Mouse (Mus musculus) forebrain, embryonic 15.5 days (tissue): Measurements from ENCODE around the gene Gm28305. TPM values are rescaled to one million over a fixed set of nuclear protein-coding genes. Genes with fewer than 3 reads are reported as not detected.

Source experiments
- ATAC-seq: fragments of 200-750 bp; cut with Nextera tagmentation; replicated peaks from 2 replicates; pipeline ENCODE4 v1.8.0; 2017; ENCODE audit warnings: mild to moderate bottlenecking, moderate TSS enrichment, moderate library complexity
- H3K27ac ChIP-seq: fragments of 300-500 bp; sonication (generic); replicated peaks from 2 replicates; pipeline ENCODE4 v1.5.1; 2015; ENCODE audit warnings: mild to moderate bottlenecking, inconsistent platforms
- H3K27me3 ChIP-seq: fragments of 300-500 bp; sonication (generic); 2 replicates; pipeline ENCODE4 v1.6.1; 2015; ENCODE audit warnings: inconsistent platforms
- H3K36me3 ChIP-seq: fragments of 300-500 bp; sonication (generic); 2 replicates; pipeline ENCODE4 v1.6.1; 2015; ENCODE audit warnings: mild to moderate bottlenecking, inconsistent platforms
- H3K4me1 ChIP-seq: fragments of 300-500 bp; sonication (generic); 2 replicates; pipeline ENCODE4 v1.6.1; 2015; ENCODE audit warnings: inconsistent platforms
- H3K4me2 ChIP-seq: fragments of 300-500 bp; sonication (generic); replicated peaks from 2 replicates; pipeline ENCODE4 v1.6.1; 2015; ENCODE audit warnings: mild to moderate bottlenecking, inconsistent platforms
- H3K4me3 ChIP-seq: fragments of 300-500 bp; sonication (generic); 2 replicates; pipeline ENCODE4 v1.5.1; 2015; ENCODE audit warnings: mild to moderate bottlenecking, inconsistent platforms
- H3K9ac ChIP-seq: fragments of 300-500 bp; sonication (generic); replicated peaks from 2 replicates; pipeline ENCODE4 v1.6.1; 2015; ENCODE audit warnings: mild to moderate bottlenecking, inconsistent platforms
- H3K9me3 ChIP-seq: fragments of 300-500 bp; sonication (generic); 2 replicates; pipeline ENCODE4 v1.6.1; 2016; ENCODE audit warnings: inconsistent platforms
- WGBS: fragments of 180-500 bp; shearing (Covaris S2); methylation state at CpG from one replicate; pipeline ENCODE4 v1.1.7; 2015; ENCODE audit warnings: mixed read lengths; 5-methylcytosine and 5-hydroxymethylcytosine counted together
- polyA plus RNA-seq: library from polyadenylated mRNA; unstranded; fragments of >200 nt; fragmentation: Nextera tagmentation; extraction: Ambion mirVana; gene quantifications from 2 replicates; pipeline ENCODE4 v1.2.1, GENCODE M21; 2015

Gene Gm28305
- not detected in 2 replicates for polyA plus RNA-seq

GRCm38 (mm10) chr9:104040362-104040761 is at the start of gene Gm28305:
Gene Gm28305, plus strand, starts transcription at chr9:104040662.
- no peak within 1 kb of the TSS for H3K27ac ChIP-seq
- no peaks in the 10 kb centered on the region for H3K9me3 ChIP-seq
- H3K4me3 ChIP-seq = no peak within 1 kb of the TSS
- ATAC-seq = no peak
- H3K4me1 ChIP-seq = no peaks in the 10 kb centered on the region
- no peak within 1 kb of the TSS for H3K4me2 ChIP-seq
- H3K27me3 ChIP-seq = no peaks in the 10 kb centered on the region
- H3K9ac ChIP-seq = no peak within 1 kb of the TSS
- 70% methylated on average over 2 of the region's 2 CpGs for WGBS
- peaks cover 7% of the 10 kb centered on the region; the same call in 1 of the 2 replicates for H3K36me3 ChIP-seq

DNA sequence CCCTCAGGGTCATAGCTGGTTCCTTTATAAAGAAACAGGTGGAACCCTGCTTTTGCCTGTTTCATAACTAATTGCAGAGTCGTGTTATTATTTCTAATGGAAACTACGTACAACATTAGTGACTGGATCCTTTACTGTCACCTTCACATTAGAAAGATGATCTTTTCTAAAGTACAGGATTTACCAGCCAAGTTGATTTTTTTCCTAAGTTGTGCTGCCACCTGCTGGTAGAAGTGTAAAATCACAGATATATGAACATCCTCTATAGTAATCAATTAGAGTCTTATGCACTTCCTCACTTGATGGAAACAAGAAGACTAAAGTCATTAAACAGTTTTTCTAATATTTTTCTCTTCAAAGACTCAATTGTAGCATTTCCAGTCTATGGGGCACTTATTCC is 44.0 kb upstream of the Gm28305 start:
- ATAC-seq = 0 out of 2 replicates have a peak, but pooled peaks have one; percentile 23
- WGBS = 4% methylated on average over 2 of the region's 2 CpGs

DNA sequence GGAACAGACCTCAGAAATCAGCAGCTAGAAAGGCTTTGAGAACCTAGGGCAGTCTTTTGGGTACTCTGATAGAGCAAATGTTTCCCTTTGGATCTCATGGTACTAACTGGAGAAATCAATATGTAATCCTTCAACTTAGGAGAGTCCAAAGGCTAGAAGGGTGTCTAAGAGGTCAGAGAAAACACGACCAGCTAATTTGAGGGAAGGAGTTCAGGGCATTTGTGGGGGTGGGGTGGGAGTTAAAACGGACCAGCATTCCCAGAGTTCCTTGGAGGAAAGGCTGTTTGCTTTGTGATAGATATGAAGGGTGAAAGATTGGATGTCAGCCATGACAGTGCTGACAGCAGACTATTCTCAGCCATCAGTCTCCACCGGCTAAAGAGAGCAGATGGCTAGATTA is 39.9 kb upstream of the Gm28305 start:
- no peaks in the 10 kb centered on the region for H3K9me3 ChIP-seq
- no peak overlapping the region for H3K4me2 ChIP-seq
- no peak overlapping the region for H3K27ac ChIP-seq
- H3K27me3 ChIP-seq = no peaks in the 10 kb centered on the region; the same call in 1 of the 2 replicates
- no peak overlapping the region for H3K4me3 ChIP-seq
- peaks cover 17% of the 10 kb centered on the region for H3K4me1 ChIP-seq
- H3K36me3 ChIP-seq = no peaks in the 10 kb centered on the region
- WGBS = 65% methylated on average over 3 of the region's 3 CpGs
- no peak overlapping the region for H3K9ac ChIP-seq
- no peak for ATAC-seq

More for the DNA sequence above, 44.0 kb upstream of the Gm28305 start:
- H3K9ac ChIP-seq = no peak overlapping the region
- no peaks in the 10 kb centered on the region for H3K4me1 ChIP-seq
- H3K4me2 ChIP-seq = no peak overlapping the region
- H3K27me3 ChIP-seq = no peaks in the 10 kb centered on the region; the same call in 1 of the 2 replicates
- H3K36me3 ChIP-seq = no peaks in the 10 kb centered on the region
- H3K9me3 ChIP-seq = no peaks in the 10 kb centered on the region
- no peak overlapping the region for H3K4me3 ChIP-seq
- no peak overlapping the region for H3K27ac ChIP-seq

DNA sequence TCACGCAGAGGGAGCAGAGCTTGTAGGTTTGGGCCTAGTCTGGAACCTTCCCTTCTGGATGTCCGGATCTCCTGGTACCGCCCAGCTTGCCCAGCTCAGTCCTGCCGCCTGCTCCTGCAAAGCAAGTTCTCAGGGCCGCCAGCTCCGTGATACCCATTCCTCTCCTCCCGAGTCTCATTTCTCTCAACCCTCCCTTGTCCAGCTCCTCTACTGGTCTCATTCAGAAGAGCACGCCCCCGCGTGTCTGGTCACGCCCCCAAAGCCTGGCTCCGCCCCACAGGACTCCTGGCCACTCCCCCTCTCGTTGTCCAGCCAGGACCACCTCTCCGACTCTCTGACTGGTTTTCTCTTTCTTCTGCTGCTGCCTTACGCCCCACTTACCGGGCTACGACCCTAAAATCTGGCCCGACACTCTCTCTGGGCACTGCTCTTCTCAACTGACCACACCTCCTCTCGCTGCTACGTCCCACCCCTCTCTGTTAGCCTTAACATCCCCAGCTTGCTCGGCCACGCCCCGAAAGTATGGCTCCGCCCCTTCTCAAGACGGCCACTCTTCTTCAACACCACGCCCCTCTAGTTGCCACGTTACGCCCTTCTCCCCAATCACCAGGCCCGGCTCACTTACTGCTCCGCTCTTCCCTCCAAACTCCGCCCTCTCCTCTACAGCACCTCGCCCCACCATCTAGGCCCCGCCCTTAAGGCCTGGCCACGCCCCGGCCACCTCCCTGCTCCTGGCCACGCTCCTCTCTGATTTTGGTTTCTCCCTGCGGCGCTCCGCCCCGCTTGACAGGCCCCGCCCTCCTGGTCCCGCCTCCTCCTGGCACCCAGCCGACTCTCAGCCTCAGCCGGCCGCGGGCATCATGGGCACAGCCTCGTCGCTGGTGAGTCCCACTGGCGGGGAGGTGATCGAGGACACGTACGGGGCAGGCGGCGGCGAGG is 38.3 kb upstream of the Gm28305 start, which contains the start of gene Nphp3:
TSS of gene Nphp3 (plus strand) at position 624 of the 939 bp plus-strand sequence.
- peak within 1 kb of the TSS; percentile 79 for H3K27ac ChIP-seq
- peak within 1 kb of the TSS; percentile 59 for H3K4me2 ChIP-seq
- no peaks in the 10 kb centered on the region; the same call in 1 of the 2 replicates for H3K27me3 ChIP-seq
- peaks cover 17% of the 10 kb centered on the region for H3K4me1 ChIP-seq
- no peaks in the 10 kb centered on the region for H3K36me3 ChIP-seq
- H3K9ac ChIP-seq = peak within 1 kb of the TSS; percentile 63
- ATAC-seq = peak; percentile 98
- under 1% methylated on average over 55 of the region's 55 CpGs for WGBS
- H3K9me3 ChIP-seq = no peaks in the 10 kb centered on the region
- peak within 1 kb of the TSS; percentile 71 for H3K4me3 ChIP-seq

DNA sequence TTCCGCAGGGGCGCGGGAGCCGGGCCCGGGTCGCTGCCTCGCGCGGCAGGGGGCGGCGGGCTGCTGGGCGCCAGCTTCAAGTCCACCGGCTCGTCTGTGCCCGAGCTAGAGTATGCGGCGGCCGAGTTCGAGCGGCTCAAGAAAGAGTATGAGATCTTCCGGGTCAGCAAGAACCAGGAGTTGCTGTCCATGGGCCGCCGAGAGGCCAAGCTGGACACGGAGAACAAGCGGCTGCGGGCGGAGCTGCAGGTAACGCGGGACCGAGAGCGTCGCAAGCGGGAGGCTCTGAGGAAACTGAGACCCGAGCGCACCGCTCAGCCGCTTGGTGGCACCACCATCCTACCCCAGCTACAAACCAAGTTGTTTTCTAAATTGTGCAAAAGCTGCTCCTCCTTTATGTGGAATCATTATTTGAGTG is 37.5 kb upstream of the Gm28305 start:
- Histone ChIP-seq H3K36me3 (no peaks in the 10 kb centered on the region), H3K4me2 (peak overlapping the region; percentile 59), H3K4me3 (peak overlapping the region; percentile 71), H3K27ac (peak overlapping the region; percentile 79), H3K9me3 (no peaks in the 10 kb centered on the region), H3K4me1 (peaks cover 17% of the 10 kb centered on the region), H3K9ac (peak overlapping the region; percentile 63), H3K27me3 (no peaks in the 10 kb centered on the region; the same call in 1 of the 2 replicates)
- WGBS = under 1% methylated on average over 37 of the region's 37 CpGs
- ATAC-seq = peak; percentile 69

DNA sequence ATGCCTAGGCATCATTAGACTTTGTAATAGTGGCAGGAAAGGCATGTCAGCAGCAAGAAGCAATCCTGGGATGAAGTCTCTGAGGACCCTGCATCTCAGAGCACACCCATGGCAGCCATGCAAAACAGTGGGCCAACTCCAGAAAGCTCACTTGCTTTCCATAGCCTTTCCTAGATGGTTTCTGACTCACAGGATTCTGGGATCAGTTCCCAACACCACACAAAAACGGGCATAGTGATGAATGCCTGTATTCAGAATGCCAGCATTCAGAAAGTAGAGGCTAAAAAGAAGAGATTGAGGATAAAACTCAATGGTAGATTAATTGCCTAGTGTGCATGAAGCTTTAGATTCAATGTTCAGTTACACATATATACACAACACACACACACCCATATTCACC is 25.9 kb upstream of the Gm28305 start:
- H3K9ac ChIP-seq = no peak overlapping the region
- WGBS = 42% methylated on average over 1 of the region's 1 CpGs

GRCm38 (mm10) chr9:104021026-104021425 is 19.4 kb upstream of the Gm28305 start:
- ATAC-seq = no peak
- Histone ChIP-seq H3K4me1 (no peaks in the 10 kb centered on the region), H3K27me3 (no peaks in the 10 kb centered on the region), H3K4me3 (no peak overlapping the region), H3K36me3 (0 out of 2 replicates have a peak, but pooled peaks cover 4% of the 10 kb centered on the region), H3K9ac (no peak overlapping the region), H3K9me3 (no peaks in the 10 kb centered on the region), H3K27ac (no peak overlapping the region), H3K4me2 (no peak overlapping the region)
- WGBS = 92% methylated on average over 10 of the region's 10 CpGs

More for the DNA sequence above, 25.9 kb upstream of the Gm28305 start:
- no peak overlapping the region for H3K4me2 ChIP-seq
- no peak for ATAC-seq
- H3K4me3 ChIP-seq = no peak overlapping the region
- no peak overlapping the region for H3K27ac ChIP-seq
- no peaks in the 10 kb centered on the region for H3K36me3 ChIP-seq
- no peaks in the 10 kb centered on the region for H3K27me3 ChIP-seq
- no peaks in the 10 kb centered on the region for H3K4me1 ChIP-seq
- H3K9me3 ChIP-seq = no peaks in the 10 kb centered on the region

GRCm38 (mm10) chr9:104027186-104027585 is 13.3 kb upstream of the Gm28305 start:
- ATAC-seq = no peak
- Histone ChIP-seq H3K27me3 (no peaks in the 10 kb centered on the region), H3K36me3 (peaks cover 19% of the 10 kb centered on the region), H3K9me3 (no peaks in the 10 kb centered on the region), H3K27ac (no peak overlapping the region), H3K9ac (no peak overlapping the region), H3K4me2 (no peak overlapping the region), H3K4me3 (no peak overlapping the region), H3K4me1 (no peaks in the 10 kb centered on the region)
- WGBS = 97% methylated on average over 8 of the region's 8 CpGs

DNA sequence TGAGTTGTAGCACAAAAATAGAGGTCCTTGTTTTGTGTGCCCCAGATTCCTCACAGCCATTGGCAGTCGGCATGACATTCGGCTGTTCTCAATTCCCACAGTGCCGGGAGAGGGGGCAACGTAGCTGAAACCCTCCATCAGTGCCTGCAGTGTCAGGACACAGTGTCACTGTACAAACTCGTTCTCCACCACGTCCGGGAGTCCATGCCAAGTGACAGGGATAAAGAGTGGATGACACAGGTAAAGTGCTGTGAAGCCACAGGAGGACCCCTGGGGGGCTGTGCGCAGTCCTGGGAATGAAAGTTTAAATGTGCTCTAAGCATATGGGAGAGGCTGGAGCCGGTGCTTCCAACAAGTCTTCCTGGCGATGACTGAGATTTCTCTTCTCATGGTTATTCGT is 10.6 kb upstream of the Gm28305 start:
- ATAC-seq = no peak
- H3K9ac ChIP-seq = no peak overlapping the region
- no peaks in the 10 kb centered on the region for H3K9me3 ChIP-seq
- H3K4me1 ChIP-seq = no peaks in the 10 kb centered on the region
- no peak overlapping the region for H3K4me2 ChIP-seq
- H3K4me3 ChIP-seq = no peak overlapping the region
- WGBS = 90% methylated on average over 11 of the region's 11 CpGs
- H3K27me3 ChIP-seq = no peaks in the 10 kb centered on the region
- H3K27ac ChIP-seq = no peak overlapping the region
- H3K36me3 ChIP-seq = peaks cover 17% of the 10 kb centered on the region

- Histone ChIP-seq H3K36me3 (no peaks in the 10 kb centered on the region), H3K4me2 (no peak overlapping the region), H3K27me3 (no peaks in the 10 kb centered on the region), H3K9ac (no peak overlapping the region), H3K4me3 (no peak overlapping the region), H3K4me1 (no peaks in the 10 kb centered on the region), H3K9me3 (no peaks in the 10 kb centered on the region), H3K27ac (no peak overlapping the region)
- no peak for ATAC-seq
- 85% methylated on average over 8 of the region's 8 CpGs for WGBS
These were observed 6.2 kb upstream of the Gm28305 start for GRCm38 (mm10) chr9:104034231-104034630.

- Histone ChIP-seq H3K9me3 (no peaks in the 10 kb centered on the region), H3K27me3 (no peaks in the 10 kb centered on the region), H3K9ac (no peak overlapping the region), H3K27ac (no peak overlapping the region), H3K4me1 (no peaks in the 10 kb centered on the region), H3K4me2 (no peak overlapping the region), H3K36me3 (no peaks in the 10 kb centered on the region), H3K4me3 (no peak overlapping the region)
- WGBS = 77% methylated on average over 6 of the region's 6 CpGs
- ATAC-seq = no peak
These were observed 5.7 kb upstream of the Gm28305 start for GRCm38 (mm10) chr9:104034718-104035117.

- H3K27ac ChIP-seq = no peak overlapping the region
- H3K4me3 ChIP-seq = no peak overlapping the region
- H3K4me1 ChIP-seq = no peaks in the 10 kb centered on the region
- H3K9me3 ChIP-seq = no peaks in the 10 kb centered on the region
- no peak overlapping the region for H3K9ac ChIP-seq
- H3K27me3 ChIP-seq = no peaks in the 10 kb centered on the region
- no peak overlapping the region for H3K4me2 ChIP-seq
- ATAC-seq = no peak
- no peaks in the 10 kb centered on the region for H3K36me3 ChIP-seq
- 53% methylated on average over 24 of the region's 24 CpGs for WGBS
These were observed 5.0 kb upstream of the Gm28305 start for GRCm38 (mm10) chr9:104035261-104036015.
